Mouse (Mus musculus) erythroblast, embryonic 14.5 days (primary cell): ENCODE measurements around the gene Myo1d.

Source experiments
- GATA1 ChIP-seq: IDR thresholded peaks from 2 replicates; pipeline ENCODE4 v1.6.1; 2012; ENCODE audit warnings: low read length, inconsistent platforms, mixed read lengths
- TAL1 ChIP-seq: IDR thresholded peaks from 3 replicates; pipeline ENCODE4 v1.6.1; 2012; ENCODE audit warnings: low read length, inconsistent platforms, mixed read lengths

GRCm38 (mm10) chr11:80821296-80821695 is 41.5 kb upstream of the Myo1d start:
- TF ChIP-seq TAL1 (no peak), GATA1 (no peak)
